Mouse (Mus musculus) hindbrain, postnatal 0 days (tissue): ENCODE measurements around the gene Cerk. TPM values are rescaled to one million over a fixed set of nuclear protein-coding genes. Genes with fewer than 3 reads are reported as not detected.
A peak's percentile ranks its signal among the peaks of the same experiment; 100 is the strongest.

Experiments
- ATAC-seq: fragments of 200-750 bp; cut with Nextera tagmentation; 2 replicates; pipeline ENCODE4 v1.8.0; 2017; ENCODE audit warnings: mild to moderate bottlenecking, moderate TSS enrichment, moderate library complexity
- DNase-seq: peaks from one replicate; pipeline ENCODE4 v3.0.0-alpha.2; 2015; ENCODE audit warnings: low spot score
- H3K27ac ChIP-seq: fragments of 300-500 bp; sonication (generic); 2 replicates; pipeline ENCODE4 v1.5.1; 2014; ENCODE audit warnings: mild to moderate bottlenecking
- H3K27me3 ChIP-seq: fragments of 300-500 bp; sonication (generic); 2 replicates; pipeline ENCODE4 v1.6.1; 2014; ENCODE audit warnings: low read length, mixed read lengths; ENCODE audit not compliant: insufficient read depth
- H3K36me3 ChIP-seq: fragments of 300-500 bp; sonication (generic); 2 replicates; pipeline ENCODE4 v1.6.1; 2014; ENCODE audit warnings: low read length, mixed read lengths; ENCODE audit not compliant: insufficient read depth
- H3K4me1 ChIP-seq: fragments of 300-500 bp; sonication (generic); 2 replicates; pipeline ENCODE4 v1.6.1; 2014; ENCODE audit warnings: antibody characterized with exemption, low read length, mixed read lengths; ENCODE audit not compliant: insufficient read depth
- H3K4me2 ChIP-seq: fragments of 300-500 bp; sonication (generic); 2 replicates; pipeline ENCODE4 v1.6.1; 2014; ENCODE audit warnings: low read depth, mild to moderate bottlenecking, low read length, moderate library complexity, mixed read lengths
- H3K4me3 ChIP-seq: fragments of 300-500 bp; sonication (generic); 2 replicates; pipeline ENCODE4 v1.5.1; 2014; ENCODE audit warnings: low read length
- H3K9ac ChIP-seq: fragments of 300-500 bp; sonication (generic); replicated peaks from 2 replicates; pipeline ENCODE4 v1.6.1; 2014; ENCODE audit warnings: mild to moderate bottlenecking, low read length, moderate library complexity, mixed read lengths
- H3K9me3 ChIP-seq: fragments of 300-500 bp; sonication (generic); 2 replicates; pipeline ENCODE4 v1.6.1; 2016; ENCODE audit warnings: low read length, mixed read lengths
- CTCF ChIP-seq: IDR thresholded peaks from 2 replicates; pipeline ENCODE4 v1.5.1; 2016; ENCODE audit warnings: antibody characterized with exemption, control low read depth, low read depth
- WGBS: fragments of 180-500 bp; shearing (Covaris S2); extraction: QIAGEN DNeasy Blood & Tissue Kit; methylation state at CpG from one replicate; pipeline ENCODE4 v1.1.7; 2014; 5-methylcytosine and 5-hydroxymethylcytosine counted together
- polyA plus RNA-seq: library from polyadenylated mRNA; unstranded; fragments of >200 nt; fragmentation: Nextera tagmentation; extraction: Ambion mirVana; gene quantifications from 2 replicates; pipeline ENCODE4 v1.2.1, GENCODE M21; 2015
- total RNA-seq: library from RNA; depleted of rRNA; stranded (reverse); fragments of >200 nt; gene quantifications from 2 replicates; pipeline ENCODE4 v1.2.3, GENCODE M21; 2014

Cerk gene
- total and polyA plus RNA-seq, 2 experiments from 2014 or later, result 23.4 to 46.3 TPM

DNA sequence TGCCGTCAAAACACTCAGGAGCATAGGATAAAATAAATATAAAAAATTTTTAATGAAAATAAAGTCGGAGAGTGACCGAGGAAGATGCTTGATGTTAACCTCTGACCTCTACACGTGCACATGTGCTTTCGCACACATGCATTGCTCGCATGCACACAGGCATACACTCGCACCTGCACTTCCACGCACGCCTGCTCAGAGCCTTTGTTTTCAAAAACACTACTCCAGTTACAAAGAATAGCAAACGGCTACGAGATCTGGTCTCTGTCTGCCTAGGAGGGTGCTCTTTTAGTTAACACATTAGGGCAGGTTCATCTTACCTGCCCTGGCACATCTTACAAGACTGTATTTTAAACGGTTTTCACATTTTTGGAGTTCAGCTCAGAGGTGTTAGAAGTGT lies 14.6 kb downstream of the Cerk start:
- no peak overlapping the region for H3K4me2 ChIP-seq
- H3K36me3 ChIP-seq, result no peaks in the 10 kb centered on the region
- no peak for DNase-seq
- no peak for TF ChIP-seq CTCF
- WGBS, result 89% methylated on average over 12 of the region's 12 CpGs
- H3K4me1 ChIP-seq, result peaks cover 23% of the 10 kb centered on the region
- H3K27ac ChIP-seq, result no peak overlapping the region
- H3K4me3 ChIP-seq, result no peak overlapping the region
- H3K27me3 ChIP-seq, result no peaks in the 10 kb centered on the region
- H3K9me3 ChIP-seq, result no peaks in the 10 kb centered on the region
- H3K9ac ChIP-seq, result no peak overlapping the region
- no peak for ATAC-seq

DNA sequence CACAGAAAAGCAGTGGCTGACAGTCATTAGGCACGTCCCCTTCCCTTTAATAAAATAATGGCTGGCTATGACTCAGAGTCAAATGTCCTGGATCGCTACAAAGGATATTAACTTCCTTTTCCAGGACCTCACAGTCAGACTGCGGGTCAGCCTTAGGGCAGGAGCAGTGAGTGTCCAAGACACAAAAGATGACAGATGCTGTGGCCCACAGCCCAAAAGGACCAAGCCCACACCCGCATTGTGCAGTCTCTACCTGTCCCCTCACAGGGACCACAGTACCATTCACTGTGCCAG lies 16.2 kb downstream of the Cerk start:
- H3K4me2 ChIP-seq, result no peak overlapping the region
- 68% methylated on average over 4 of the region's 4 CpGs for WGBS
- H3K9ac ChIP-seq, result no peak overlapping the region
- no peak overlapping the region for H3K27ac ChIP-seq
- peaks cover 1% of the 10 kb centered on the region; the same call in 1 of the 2 replicates for H3K36me3 ChIP-seq
- H3K27me3 ChIP-seq, result no peaks in the 10 kb centered on the region
- H3K4me1 ChIP-seq, result peaks cover 23% of the 10 kb centered on the region
- ATAC-seq, result no peak
- H3K4me3 ChIP-seq, result no peak overlapping the region
- no peak for TF ChIP-seq CTCF
- H3K9me3 ChIP-seq, result no peaks in the 10 kb centered on the region
- no peak for DNase-seq

DNA sequence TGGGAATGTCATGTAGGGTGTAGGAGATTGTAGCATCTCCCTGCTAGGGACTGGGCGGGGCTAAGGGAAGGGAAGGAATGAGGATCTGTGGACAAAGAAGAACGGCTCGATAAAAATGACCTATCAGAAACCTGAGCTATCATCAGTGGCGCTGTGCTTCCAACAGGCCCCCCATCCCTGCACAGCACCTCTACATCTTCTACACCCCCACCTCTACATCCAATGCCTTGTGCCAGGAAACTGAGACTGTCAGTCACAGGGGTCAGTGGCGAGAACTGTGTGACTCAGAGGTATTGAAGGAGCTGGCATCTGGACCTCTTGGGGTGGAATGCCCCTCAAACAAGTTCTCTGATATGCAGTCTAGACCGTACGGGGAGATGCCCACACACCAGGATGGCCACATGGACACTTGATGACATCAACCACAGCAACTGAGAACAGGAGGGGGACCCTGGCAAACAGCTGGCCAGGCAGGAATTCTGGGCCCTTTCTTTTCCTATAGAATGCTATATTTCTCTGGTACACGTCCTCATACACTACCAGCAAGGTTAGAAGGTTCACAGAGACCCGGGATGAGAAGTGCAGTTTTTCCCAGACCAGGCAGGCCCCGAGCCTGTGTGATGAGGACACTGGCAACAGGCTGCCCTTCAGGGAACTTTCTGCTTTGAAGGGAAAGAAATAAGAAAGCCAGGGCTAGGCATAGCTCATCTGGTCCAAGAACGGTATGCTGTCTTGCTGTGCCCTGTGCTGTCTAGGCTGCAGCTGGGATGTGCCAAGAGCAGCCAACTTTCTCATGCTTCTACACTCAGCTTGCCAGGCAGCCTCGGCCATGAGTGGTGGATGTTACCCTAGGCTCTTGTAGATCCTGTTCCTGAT lies 16.8 kb downstream of the Cerk start:
- no peaks in the 10 kb centered on the region for H3K27me3 ChIP-seq
- H3K36me3 ChIP-seq, result peaks cover 5% of the 10 kb centered on the region; the same call in 1 of the 2 replicates
- H3K4me1 ChIP-seq, result peaks cover 23% of the 10 kb centered on the region
- no peak for TF ChIP-seq CTCF
- peak overlapping the region; percentile 3; the same call in 1 of the 2 replicates for H3K27ac ChIP-seq
- no peaks in the 10 kb centered on the region for H3K9me3 ChIP-seq
- no peak overlapping the region for H3K9ac ChIP-seq
- 69% methylated on average over 12 of the region's 12 CpGs for WGBS
- no peak overlapping the region for H3K4me3 ChIP-seq
- no peak overlapping the region for H3K4me2 ChIP-seq
- ATAC-seq, result peak; percentile 34; the same call in 1 of the 2 replicates
- DNase-seq, result no peak

DNA sequence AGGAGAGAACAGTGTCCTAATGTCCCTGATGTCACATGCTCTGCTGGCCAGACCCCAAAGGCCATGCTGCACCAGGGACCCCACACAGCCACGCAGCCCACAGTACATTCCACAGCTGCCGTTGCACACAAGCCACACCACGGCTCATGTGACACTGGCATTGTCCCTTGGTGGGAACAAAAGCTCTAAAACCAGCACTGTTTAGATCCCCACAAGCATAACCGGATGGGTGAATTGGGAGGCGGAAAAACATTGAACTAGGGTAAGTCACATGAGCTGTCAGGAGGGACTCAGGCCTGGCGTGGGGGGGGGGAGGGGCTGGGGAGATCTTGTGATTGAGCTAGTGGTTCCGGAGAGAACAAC lies 17.5 kb downstream of the Cerk start:
- H3K36me3 ChIP-seq, result peaks cover 5% of the 10 kb centered on the region; the same call in 1 of the 2 replicates
- WGBS, result 13% methylated on average over 7 of the region's 7 CpGs
- H3K9ac ChIP-seq, result no peak overlapping the region
- H3K27ac ChIP-seq, result peak overlapping the region; percentile 26; the same call in 1 of the 2 replicates
- H3K27me3 ChIP-seq, result no peaks in the 10 kb centered on the region
- ATAC-seq, result peak; percentile 66
- no peaks in the 10 kb centered on the region for H3K9me3 ChIP-seq
- peak; percentile 24 for DNase-seq
- H3K4me1 ChIP-seq, result peaks cover 19% of the 10 kb centered on the region
- no peak overlapping the region for H3K4me2 ChIP-seq
- TF ChIP-seq CTCF, result no peak
- H3K4me3 ChIP-seq, result no peak overlapping the region

DNA sequence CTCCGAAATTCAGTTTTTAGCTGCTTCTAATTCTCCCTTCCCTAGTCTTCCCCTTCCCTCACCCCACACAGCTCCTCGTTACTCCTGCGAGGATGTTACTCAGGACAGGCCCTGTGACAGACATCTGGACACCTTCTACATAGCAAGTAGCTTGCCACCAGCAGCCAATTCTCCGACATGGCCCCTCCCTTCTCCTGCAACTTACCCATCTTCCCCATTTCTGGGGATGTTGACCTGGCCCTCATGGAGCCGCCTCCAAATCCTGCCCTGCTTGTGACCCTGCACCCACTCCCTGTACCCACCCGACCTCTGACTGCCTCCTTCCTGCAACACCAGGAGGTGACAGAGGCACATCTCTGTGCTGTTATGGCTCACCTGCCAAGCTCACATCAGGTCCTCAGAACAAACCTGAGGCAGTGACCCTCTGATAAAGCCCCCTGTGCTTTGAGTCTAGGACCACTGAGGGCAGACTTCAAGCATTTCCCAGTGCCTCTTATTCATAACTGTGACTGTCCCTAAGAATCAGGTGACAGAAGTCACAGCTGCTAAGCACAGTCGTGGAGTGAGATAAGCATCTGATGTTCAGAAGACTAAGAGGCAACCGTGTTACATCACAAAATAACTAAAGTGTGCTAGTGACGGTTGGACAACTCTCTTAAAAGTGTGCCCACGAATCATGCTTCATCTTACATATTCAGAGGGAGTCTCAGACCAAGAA lies 18.0 kb downstream of the Cerk start:
- no peak for ATAC-seq
- peak overlapping the region; percentile 26; the same call in 1 of the 2 replicates for H3K27ac ChIP-seq
- WGBS, result 73% methylated on average over 10 of the region's 10 CpGs

DNA sequence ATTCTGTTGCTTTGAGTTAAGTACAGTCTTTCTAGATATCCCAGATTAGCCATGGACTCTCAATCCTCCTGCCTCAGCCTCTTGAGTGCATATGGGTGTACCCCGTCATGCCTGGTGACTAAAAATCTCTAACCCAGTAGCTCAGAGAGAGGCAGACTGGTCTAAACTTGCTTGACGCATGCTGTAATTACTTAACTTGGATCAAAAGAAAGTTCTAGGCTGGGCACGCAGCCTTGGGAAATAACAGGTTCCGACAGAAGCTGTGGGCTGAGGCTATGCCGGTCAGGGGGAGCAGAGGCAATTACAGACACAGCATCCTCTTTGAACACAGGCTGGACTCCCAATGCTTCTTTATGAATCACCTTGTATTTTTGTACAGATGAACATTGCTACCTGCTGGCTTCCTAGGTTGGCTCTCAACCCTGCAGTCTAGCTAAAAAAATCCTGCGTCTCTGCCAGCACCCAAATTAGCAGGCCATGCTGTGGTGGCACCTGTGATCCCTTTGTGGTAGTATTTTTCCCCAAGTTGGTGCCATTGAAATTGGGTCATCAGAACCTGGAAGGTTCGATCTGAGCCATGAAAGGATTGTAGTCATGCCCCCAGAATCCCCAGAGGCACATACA lies 18.8 kb downstream of the Cerk start:
- H3K4me1 ChIP-seq, result peaks cover 13% of the 10 kb centered on the region
- peaks cover 5% of the 10 kb centered on the region; the same call in 1 of the 2 replicates for H3K36me3 ChIP-seq
- TF ChIP-seq CTCF, result no peak
- no peaks in the 10 kb centered on the region for H3K9me3 ChIP-seq
- no peak overlapping the region for H3K27ac ChIP-seq
- H3K4me2 ChIP-seq, result no peak overlapping the region
- ATAC-seq (no peak), DNase-seq (no peak)
- WGBS, result 80% methylated on average over 7 of the region's 7 CpGs
- H3K4me3 ChIP-seq, result no peak overlapping the region
- H3K27me3 ChIP-seq, result no peaks in the 10 kb centered on the region
- no peak overlapping the region for H3K9ac ChIP-seq

More for the DNA sequence above, 18.0 kb downstream of the Cerk start:
- no peak for DNase-seq
- H3K9ac ChIP-seq, result no peak overlapping the region
- no peaks in the 10 kb centered on the region for H3K27me3 ChIP-seq
- no peak for TF ChIP-seq CTCF
- no peak overlapping the region for H3K4me3 ChIP-seq
- no peaks in the 10 kb centered on the region for H3K9me3 ChIP-seq
- no peak overlapping the region for H3K4me2 ChIP-seq
- peaks cover 13% of the 10 kb centered on the region for H3K4me1 ChIP-seq
- H3K36me3 ChIP-seq, result peaks cover 5% of the 10 kb centered on the region; the same call in 1 of the 2 replicates
